Comparison of ENCODE assay signal across 8 mouse cellular contexts in genomic region chr8:120486477-120487376, GRCm38 (mm10).
DNase-seq lines count a peak whose midpoint lies in the region; ATAC-seq and TF ChIP-seq lines count a peak whose summit lies in the region.

No protein-coding gene starts in this region.

- peak overlapping the region; percentile 99 for H3K4me2 ChIP-seq in limb, embryonic 12.5 days
- H3K4me2 ChIP-seq in midbrain, embryonic 11.5 days = peak overlapping the region; percentile 96

- H3K27me3 ChIP-seq in limb, embryonic 12.5 days = peaks cover 89% of the 10 kb centered on the region
- H3K27me3 ChIP-seq in midbrain, embryonic 11.5 days (ENCODE audit: control insufficient read depth, insufficient read depth, low read length) = peaks cover 15% of the 10 kb centered on the region
- no peaks in the 10 kb centered on the region for H3K27me3 ChIP-seq in spleen, adult 2 months (ENCODE audit: control insufficient read depth, insufficient read depth, low read length)

- DNase-seq in layer of hippocampus, adult 11-12 months (ENCODE audit: low spot score) = peak; percentile 70
- DNase-seq in layer of hippocampus, adult 9-10 months (ENCODE audit: low spot score) = no peak
- peak; percentile 60 for DNase-seq in cerebellum, adult 8-10 months
- peak; percentile 53 for DNase-seq in forelimb bud, embryonic 11.5 days (ENCODE audit: low read depth, low spot score)
- DNase-seq in midbrain, embryonic 11.5 days (ENCODE audit: low spot score, missing footprints) = peak; percentile 98
- peak; percentile 78 to 83 for DNase-seq in spleen, adult 2 months (ENCODE audit: low read depth in 1 of 2, low spot score in 2 of 2)

- WGBS in limb, embryonic 12.5 days = under 1% methylated on average over 48 of the region's 50 CpGs
- under 1% methylated on average over 49 of the region's 50 CpGs for WGBS in midbrain, embryonic 11.5 days
- WGBS in spleen, adult 2 months = 25% methylated on average over 50 of the region's 50 CpGs

- peak; percentile 59 for ATAC-seq in inflammation-experienced regulatory T-cells, adult 6 months
- no peak for ATAC-seq in limb, embryonic 12.5 days (ENCODE audit: insufficient number of reproducible peaks, insufficient read depth, low FRiP score, low TSS enrichment, low read depth)
- ATAC-seq in midbrain, embryonic 11.5 days (ENCODE audit: low FRiP score) = peak; percentile 35

- peak; percentile 41 for TF ChIP-seq POLR2A in spleen, adult 2 months (IDR thresholded peaks at IDR 0.05; ENCODE audit: low read depth, low read length)

- H3K9ac ChIP-seq in limb, embryonic 12.5 days (replicated peaks) = peak overlapping the region; percentile 61
- peak overlapping the region; percentile 98 for H3K9ac ChIP-seq in midbrain, embryonic 11.5 days (ENCODE audit: low read length)

- no peaks in the 10 kb centered on the region for H3K9me3 ChIP-seq in limb, embryonic 12.5 days
- no peaks in the 10 kb centered on the region for H3K9me3 ChIP-seq in midbrain, embryonic 11.5 days (ENCODE audit: control insufficient read depth, low read length)

- peaks cover 74% of the 10 kb centered on the region for H3K4me1 ChIP-seq in limb, embryonic 12.5 days (replicated peaks)
- H3K4me1 ChIP-seq in midbrain, embryonic 11.5 days (ENCODE audit: control insufficient read depth, insufficient read depth, low read length) = peaks cover 52% of the 10 kb centered on the region
- peaks cover 35% of the 10 kb centered on the region for H3K4me1 ChIP-seq in spleen, adult 2 months (ENCODE audit: control insufficient read depth, insufficient read depth, insufficient read length)

- no peak for TF ChIP-seq CTCF in spleen, adult 2 months (IDR thresholded peaks at IDR 0.05; ENCODE audit: extremely low read depth, insufficient read depth, insufficient read length, insufficient replicate concordance)

- peak overlapping the region; percentile 73 for H3K4me3 ChIP-seq in limb, embryonic 12.5 days (replicated peaks)
- peak overlapping the region; percentile 85 for H3K4me3 ChIP-seq in midbrain, embryonic 11.5 days (ENCODE audit: low read depth, low read length)
- peak overlapping the region; percentile 92 for H3K4me3 ChIP-seq in spleen, adult 2 months (ENCODE audit: extremely low read depth, insufficient read depth, insufficient read length)

- H3K36me3 ChIP-seq in limb, embryonic 12.5 days = no peaks in the 10 kb centered on the region
- no peaks in the 10 kb centered on the region for H3K36me3 ChIP-seq in midbrain, embryonic 11.5 days (ENCODE audit: control insufficient read depth, insufficient read depth, low read length)
- H3K36me3 ChIP-seq in spleen, adult 2 months (ENCODE audit: control insufficient read depth, insufficient read depth, low read length) = no peaks in the 10 kb centered on the region

- peak overlapping the region; percentile 76; the same call in 1 of the 2 replicates for H3K27ac ChIP-seq in limb, embryonic 12.5 days
- peak overlapping the region; percentile 100 for H3K27ac ChIP-seq in midbrain, embryonic 11.5 days (ENCODE audit: low read depth, low read length)
- peak overlapping the region; percentile 96 for H3K27ac ChIP-seq in spleen, adult 2 months (ENCODE audit: insufficient read depth, low read length)
